Mouse (Mus musculus) layer of hippocampus, postnatal 25 days (tissue): ENCODE data around the gene Prpf3. TPM values are rescaled to one million over a fixed set of nuclear protein-coding genes. Genes with fewer than 3 reads are reported as not detected.
"Not testable (repeated sequence)": the region's sequence is repeated elsewhere in the genome, so short reads cannot be mapped to it uniquely, and the experiment has no call there.

Experiments
- DNase-seq, 2 experiments: peaks; one replicate each; pipeline ENCODE4 v3.0.0; 2022; ENCODE audit warnings: mixed read lengths in 2 of 2, low spot score in 1 of 2; ENCODE audit errors: extremely low spot score in 1 of 2
- total RNA-seq, 2 experiments: library from RNA; stranded (reverse); gene quantifications; 2 replicates each; pipeline ENCODE4 v1.2.3; 2021

Gene Prpf3
- total RNA-seq, 2 experiments from 2014 or later, result 29.2 to 33.7 TPM

DNA sequence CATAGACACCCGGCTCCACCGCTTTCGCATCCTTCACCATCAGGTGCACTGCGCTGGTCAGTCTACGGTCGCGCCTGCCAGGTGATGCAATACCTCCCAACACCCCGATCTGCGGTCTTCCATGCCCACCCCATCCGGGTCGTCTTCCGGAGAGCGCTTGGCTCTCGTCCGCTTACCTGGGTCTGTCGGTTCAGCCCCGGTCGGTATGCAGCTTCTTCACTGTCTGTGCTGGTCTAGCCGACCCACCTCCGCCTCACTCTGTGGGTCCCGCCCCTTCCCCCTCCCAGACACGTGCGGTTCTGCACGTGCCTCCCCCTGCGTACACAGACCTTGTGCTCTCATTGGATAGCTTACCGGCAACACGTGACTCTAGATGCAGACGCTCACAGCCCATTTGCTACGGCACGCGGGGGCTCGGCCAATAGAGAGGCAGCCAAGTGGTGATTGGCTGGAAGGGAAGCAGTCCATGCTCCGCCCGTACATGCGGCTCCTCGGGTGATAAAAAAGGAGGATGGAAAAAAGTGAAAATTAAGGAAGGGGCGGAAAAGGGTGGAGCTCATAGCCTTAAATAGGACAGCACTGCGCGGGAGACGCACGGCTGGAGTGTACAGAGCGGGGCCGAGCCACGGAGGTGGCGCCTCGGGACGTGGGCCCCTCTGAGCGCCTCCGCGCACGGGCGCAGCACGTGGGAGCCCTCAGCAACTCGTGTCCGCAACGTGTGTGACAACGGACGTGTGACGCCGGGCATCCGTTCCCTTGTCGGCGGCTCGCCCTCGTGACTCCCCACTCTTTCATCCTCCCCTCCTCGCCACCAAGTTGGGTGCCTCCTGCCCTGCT is 26.5 kb upstream of the Prpf3 start, which contains the start of gene Ciart:
Gene Ciart, minus strand, starts transcription at position 273 of the 837 bp plus-strand sequence.
- DNase-seq, result peak; percentile 76 to 85

DNA sequence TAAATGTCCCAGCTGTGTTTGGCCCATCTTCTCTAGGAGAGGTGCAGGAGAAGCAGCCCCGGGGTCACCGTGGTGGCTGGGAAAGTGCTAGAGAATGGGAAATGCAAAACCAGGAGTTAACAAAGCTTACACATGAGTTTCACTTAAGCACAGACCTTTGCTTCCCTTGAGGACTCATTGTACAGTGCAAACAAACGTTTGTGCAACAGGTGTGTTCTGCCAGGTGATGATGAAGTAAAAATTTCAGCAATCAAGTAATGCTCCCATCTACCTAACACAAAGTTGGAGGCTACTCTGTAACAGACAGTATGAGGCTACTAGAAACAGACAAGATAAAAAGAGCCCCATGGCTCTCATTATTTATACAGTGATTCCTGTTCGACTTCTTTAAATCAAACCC is 23.4 kb upstream of the Prpf3 start:
- DNase-seq, result no peak

DNA sequence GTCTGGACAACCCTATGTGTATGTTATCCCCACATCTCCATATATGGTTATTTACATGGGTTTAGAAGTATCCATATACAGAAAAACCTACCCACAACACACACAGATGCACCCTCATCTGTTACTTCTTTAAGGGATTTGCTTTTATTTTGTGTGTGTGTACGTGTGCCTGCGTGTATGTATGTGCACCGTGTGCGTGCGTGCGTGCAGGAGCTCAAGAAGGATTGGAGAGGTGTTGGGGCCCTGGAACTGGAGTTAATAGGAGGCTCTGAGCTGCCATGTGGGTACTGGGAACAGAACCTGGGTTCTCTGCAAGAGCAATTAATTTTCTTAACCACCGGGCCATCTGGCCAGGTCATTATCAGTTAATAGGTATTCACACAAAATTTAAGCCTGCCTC is 16.4 kb upstream of the Prpf3 start:
- no peak for DNase-seq

DNA sequence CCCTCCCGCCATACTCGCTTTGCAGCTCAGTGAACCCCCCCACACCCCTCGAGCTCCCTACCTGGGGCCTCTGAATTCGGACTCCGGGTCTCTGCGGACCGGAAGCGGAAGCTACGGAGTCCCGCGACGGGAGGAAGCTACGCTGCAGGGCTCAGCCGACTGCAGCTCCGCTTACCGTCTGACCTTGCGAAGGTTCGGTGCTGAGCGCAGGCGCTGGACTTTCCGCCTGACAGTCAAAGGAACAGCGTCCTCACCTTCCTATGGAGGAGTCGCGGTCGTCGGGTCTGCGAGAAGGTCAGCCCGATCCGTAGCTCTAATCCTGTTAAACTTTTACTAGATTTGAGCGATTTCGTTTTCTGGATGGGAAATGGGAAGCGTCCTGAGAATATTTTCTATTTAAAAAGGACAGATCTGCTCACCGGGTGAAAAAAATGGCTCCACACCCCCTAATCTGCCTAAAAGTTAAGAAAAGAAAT is 15.7 kb upstream of the Prpf3 start, which contains the start of gene Mrps21:
Gene Mrps21, minus strand, starts transcription at position 128 of the 476 bp plus-strand sequence.
- peak; percentile 64 to 71 for DNase-seq

DNA sequence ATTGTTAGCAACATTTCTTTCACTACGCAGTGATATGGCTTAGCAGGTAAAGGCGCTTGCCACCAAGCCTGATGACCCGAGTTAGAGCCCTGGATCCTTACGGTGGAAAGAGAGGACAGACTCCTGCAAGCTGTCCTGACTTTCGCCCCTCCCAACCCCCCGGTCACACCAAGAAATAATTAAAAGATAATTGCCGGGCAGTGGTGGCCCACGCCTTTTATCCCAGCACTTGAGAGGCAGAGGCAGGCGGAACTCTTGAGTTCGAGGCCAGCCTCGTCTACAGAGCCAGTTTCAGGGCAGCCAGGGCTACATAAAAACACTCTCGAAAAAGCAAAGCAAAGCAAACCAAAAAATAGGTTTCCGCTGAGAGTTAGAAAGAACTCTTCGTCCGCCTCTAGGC is 15.3 kb upstream of the Prpf3 start:
- DNase-seq, result no peak

DNA sequence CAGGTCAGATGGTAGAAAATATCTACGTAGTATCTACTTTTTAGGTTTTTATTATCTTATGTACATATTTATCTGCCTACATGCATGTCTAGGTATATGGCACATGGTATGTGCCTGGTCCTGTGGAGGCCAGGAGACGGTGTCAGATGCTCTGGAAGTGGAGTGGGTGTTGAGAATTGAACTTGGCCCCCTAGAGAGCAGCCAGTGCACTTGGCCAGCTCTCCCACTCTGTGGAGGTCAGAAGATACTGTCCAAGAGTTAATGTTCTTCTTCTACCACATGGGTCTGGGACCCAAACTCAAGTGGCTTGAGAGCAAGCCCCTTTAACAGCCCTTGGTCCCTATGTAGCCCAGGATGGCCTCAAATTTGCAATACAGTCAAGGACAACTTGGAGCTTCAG is 11.7 kb upstream of the Prpf3 start:
- DNase-seq, result no peak

DNA sequence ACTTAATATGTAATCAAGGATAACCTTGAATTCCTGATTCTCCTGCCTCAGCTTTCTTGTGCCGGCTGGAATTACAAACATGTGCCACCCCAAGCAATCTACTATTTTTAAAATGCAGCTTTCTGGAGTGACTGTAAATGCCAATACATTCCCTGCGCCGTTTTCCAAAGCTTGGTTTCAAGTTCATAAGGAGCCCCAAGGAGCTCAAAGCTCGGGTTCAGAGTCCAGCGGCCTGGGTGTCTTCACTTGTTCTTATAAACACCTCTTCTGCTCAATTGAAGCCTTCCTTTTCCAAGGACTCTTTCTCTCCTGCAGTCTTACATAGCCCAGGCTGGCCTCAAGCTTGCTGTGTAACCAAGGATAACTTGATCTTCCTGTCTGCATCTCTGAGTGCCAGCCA is 10.4 kb upstream of the Prpf3 start:
- DNase-seq, result no peak

DNA sequence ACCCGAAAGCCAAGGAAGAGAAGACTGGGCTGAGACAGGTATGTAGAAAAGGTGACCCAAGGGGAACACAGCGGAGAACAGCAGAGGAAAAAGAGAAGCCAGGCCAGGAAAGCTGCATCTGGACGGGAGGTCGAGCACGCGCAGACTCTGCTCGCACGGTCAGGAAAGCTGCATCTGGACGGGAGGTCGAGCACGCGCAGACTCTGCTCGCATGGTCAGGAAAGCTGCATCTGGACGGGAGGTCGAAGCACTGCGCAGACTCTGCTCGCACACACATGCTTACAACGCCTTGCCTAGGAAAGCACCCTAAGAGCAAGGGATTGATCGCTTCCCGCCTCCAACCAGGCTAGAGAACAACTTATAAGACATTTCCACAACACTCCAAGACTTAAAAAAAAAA is 9.9 kb upstream of the Prpf3 start:
- DNase-seq, result no peak

DNA sequence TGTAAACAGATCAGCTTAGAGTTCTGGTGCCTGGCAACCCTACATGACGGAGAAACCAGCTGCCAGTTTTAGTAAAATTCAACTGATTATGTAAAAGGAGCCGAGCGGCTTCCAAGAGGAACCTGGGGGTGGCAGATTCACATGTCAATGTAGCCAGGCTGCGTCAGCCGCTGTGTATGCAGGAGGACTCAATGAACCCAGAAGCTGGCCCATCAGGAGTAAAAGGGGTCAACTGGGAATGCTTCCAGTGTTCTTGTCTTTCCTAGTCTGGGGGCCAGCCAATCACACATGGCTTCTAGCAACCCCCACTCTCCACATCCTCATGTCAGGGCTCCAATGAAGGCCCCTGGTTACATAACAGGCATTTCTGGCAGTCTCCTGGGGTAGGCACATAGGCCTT is 9.4 kb upstream of the Prpf3 start:
- peak; percentile 28 to 48 for DNase-seq

DNA sequence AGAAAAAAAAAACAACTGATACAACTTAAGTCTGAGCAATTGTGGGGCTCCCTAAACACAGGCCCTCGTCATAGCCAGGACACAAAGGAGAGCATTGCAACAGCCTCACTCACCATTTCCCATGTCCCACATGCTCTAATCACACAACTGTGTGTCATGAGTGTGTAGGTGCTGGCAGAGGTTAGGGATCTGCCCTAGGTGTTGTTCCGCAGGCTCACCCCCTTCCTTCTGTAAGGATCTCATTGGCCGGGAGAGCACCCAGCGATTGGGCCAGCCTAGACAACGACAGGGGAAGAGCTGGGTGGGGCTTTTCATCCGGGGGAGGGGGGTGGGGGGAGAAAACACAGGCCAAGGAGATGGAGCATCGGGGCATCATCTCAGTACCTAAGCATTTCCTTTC is 7.9 kb upstream of the Prpf3 start:
- no peak for DNase-seq

DNA sequence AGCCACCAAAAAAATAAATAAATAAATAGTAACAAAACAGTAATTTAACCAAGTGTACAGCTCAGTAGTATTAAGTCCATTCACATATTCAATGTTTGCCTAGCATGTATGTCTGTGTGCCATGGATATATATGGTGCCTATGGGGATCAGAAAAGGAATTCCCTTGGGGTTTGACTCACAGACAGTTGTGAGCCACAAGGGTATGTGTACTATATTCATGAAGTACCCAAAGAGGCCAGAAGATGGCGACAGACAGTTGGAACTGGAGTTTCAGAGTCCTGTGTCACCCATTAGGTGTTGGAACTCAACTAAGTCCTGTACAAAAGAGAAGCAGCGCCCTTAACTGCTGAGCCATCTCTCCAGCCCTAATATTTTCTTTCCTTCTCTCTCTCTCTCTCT is 6.1 kb upstream of the Prpf3 start:
- DNase-seq, result peak in 1 of 2 experiments; percentile 62

DNA sequence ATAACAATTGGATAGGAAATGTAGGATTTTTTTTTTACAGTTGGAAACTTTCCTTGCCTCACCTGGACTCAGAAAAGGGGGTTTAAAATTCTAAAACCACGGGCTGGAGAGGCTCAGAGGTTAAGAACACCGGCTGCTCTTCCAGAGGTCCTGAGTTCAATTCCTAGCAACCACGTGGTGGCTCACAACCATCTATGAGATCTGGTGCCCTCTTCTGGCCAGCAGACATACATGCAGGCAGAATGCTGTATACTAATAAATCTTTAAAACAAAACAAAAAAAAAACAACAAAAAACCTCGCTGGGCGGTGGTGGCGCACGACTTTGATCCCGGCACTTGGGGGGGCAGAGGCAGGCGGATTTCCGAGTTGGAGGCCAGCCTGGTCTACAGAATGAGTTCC is 5.5 kb upstream of the Prpf3 start:
- no peak for DNase-seq

DNA sequence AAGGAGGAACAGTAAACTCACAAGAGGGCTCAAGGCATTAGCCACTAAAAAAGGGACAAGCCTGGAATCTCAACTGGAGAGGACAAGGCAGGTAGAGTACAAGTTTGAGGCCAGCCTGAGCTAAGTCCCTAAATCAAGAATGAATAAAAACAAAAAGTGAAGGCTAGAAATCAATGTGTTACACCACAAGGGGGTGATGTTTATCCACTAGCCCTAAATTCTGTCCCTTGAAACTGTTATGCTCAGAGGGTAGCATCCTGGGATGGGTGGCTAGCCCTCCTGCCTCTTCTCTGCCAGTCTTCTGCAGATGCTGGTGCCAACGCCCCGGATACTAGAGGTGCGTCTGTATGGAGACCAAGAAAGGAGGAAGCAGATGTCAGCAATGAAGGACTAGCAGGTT is 4.6 kb upstream of the Prpf3 start:
- DNase-seq, result no peak

DNA sequence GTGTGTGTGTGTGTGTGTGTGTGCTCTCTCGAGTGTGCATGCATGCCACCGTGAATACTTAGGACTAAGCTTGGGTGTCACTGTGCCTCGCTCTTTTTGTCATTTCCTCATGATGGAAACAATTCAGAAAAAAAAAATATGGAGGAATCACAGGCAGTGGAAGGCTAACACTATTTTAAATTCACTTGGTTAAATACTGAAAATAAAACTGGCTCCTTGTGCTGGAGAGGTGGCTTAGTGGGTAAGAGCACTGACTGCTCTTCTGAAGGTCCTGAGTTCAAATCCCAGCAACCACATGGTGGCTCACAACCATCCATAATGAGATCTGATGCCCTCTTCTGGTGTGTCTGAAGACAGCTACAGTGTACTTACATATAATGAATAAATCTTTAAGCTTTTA is 2.6 kb upstream of the Prpf3 start:
- not testable (repeated sequence) for DNase-seq

DNA sequence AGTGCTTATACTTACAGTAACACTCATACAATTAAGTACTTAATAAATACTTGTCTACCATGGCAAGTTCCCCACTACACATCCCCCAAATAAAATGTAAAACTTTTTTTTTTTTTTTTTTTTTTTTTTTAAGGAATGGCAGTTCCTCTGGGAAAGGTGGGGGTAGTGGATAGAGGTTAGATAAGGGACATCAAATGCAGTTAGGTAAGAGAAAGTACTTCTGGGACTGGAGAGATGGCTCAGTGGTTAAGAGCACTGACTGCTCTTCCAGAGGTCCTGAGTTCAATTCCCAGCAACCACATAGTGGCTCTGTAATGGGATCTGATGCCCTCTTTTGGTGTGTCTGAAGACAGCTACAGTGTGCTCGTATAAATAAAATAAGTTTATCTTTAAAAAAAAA is 1.4 kb upstream of the Prpf3 start:
- DNase-seq, result not testable (repeated sequence)

DNA sequence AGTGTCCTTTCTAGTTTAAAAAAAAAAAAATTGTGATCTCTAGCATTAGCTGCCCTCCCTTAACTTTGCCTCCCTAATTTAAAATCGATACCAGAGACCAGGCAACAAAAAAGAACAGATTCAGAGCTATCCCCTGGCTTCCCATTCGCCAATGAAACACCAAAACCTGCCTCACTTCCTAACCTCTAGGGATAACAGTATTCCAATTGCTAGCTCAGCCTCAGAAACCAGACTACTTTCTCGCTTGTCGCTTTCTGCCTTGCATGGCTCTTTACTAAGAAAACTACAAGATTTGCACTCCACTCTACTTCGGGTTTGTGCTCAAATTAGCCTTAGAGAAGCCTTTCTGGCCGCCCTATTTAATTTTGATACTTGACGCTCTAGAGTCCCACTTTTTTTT is 430 bp upstream of the Prpf3 start:
- no peak for DNase-seq

DNA sequence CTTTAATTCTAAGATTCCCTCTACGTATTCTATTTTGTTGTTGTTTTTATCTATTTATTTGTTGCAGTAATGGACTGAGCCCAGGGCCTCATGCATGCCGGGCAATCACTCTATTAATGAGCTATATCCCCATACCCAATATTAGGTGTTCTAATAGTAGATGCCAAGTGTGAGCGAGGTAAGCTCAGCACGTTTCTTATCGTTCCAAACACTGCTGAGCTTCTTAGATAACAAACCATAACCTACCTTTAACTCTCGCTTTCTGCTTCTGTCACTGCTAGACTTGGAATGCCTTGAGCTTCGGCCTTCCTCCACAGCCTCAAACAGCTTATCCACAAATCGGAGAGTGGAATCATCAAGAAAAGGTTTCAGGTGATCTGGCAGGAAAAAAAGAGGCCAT is 4.4 kb downstream of the Prpf3 start:
- DNase-seq, result no peak

DNA sequence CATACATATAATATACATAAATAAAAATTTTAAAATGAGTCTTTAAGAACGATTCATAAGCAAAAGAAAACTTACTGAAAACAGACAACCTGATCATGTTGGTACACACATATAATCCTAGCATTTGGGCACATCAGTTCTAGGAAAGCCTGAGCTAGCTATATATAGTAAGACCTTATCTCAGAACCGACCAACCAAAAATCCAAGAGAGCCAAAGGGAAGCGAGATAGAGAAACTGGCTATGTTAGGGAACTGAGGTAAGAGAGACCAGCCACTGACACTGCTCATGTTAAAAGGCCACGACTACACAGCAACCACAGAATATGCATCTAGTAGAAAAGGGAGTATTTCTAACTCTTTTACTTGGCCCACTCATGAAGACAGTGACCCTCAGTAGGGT is 5.1 kb downstream of the Prpf3 start:
- DNase-seq, result no peak

DNA sequence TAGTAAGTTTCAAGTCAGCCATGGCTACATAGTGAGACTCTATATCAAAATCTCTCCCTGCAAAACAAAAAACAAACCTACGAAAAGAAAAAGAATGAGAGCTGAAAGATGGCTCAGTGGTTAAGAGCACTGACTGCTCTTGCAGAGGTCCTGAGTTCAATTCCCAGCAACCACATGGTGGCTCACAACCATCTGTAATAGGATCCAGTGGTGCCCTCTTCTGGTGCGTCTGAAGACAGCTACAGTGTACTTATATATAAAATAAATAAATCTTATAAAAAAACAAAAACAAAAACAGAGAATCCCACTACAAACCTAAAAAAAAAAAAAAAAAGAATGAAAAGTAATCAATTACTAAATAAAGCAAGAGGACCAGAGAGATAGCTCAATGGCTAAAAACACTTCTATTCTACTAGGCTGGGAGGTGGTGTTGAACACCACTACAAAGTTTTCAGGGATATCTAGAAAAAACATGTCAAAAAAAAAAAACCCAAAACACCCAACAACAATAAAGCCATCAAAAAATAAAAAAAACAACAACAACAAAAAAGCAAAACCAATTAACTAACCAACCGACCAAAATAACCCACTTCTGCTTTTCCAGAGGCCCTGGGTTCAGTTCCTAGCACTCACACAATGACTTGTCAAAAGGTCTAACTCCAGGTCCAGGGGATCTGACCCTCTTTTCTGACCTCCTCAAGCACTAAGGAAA is 13.0 kb downstream of the Prpf3 start:
- no peak for DNase-seq

DNA sequence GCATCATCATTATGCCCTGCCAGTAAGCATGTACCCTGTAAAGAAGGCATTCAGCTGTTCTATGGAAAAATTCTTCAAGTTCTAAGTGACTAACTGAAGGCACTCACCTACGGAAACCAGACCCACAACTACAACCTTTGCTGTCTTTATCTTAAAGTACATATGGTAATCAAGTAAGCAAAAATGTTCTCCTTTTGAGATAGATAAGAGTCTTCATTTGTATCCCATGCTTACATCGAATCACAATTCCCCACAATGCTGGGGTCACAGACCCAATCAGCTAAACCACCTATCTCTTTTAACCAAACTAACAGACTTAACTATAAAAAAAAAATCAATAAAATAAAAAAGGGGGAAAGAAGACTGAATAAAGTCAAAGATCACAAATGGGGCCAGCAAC is 16.4 kb downstream of the Prpf3 start:
- DNase-seq, result no peak

DNA sequence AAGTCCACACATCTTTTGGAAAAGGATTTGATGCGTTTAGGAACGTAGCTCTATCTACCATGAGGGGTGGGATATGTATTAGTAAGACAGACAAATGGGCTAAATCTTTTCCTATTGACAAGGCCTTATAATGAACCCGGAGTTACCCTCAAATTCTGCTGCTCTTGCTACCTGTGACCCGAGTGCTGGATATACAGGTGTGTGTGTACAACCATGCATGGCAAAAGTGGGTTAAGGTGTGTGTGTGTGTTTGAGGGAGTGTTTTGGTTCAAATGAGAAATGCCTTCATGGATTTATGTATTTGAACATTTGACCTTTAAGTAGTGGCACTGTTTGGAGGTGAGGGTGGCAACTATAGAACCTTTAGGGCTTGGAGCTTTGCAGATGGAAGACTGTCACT is 26.6 kb downstream of the Prpf3 start:
- DNase-seq, result no peak

DNA sequence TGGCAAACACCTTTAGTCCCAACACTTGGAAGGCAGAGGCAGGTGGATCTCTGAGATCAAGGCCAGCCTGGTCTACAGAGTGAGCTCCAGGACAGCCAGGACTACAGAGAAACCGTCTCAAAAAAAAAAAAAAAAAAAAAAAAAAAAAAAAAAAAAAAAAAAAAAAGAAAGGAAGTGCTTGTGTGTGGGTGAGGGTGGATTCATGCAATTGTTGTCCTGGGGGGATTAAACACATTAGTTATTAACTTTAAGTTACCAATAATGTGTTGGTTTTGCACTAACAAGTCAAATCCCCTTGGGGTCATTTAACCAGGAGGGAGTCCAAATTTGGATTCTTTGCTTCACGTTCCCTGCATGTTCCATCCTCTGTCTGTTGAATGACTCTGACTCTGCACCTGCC is 29.4 kb downstream of the Prpf3 start:
- DNase-seq, result no peak
